19 mouse cellular contexts compared by ENCODE assay signal in the genomic region with DNA sequence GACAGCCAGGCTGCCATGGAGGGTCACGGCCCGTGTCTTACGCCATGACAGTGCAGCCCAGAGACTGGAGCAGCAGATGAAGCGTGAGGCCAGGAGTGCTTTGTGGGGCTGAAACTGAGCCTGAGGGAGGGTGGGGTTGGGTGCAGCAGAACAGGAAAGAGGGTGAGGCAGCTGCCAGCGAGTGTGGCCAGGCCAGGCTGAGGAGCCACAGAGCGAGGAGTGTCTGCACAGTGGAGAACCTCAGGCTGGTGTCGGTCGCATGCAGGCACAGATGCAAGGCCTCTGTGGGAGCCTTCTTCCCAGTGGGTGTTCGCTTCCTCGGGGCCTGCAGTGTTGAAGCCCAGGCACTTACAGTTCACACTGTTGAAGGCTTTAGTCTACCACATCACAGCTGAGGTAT. TPM values are rescaled to one million over a fixed set of nuclear protein-coding genes. Genes with fewer than 3 reads are reported as not detected.
DNase-seq lines count a peak whose midpoint lies in the region; ATAC-seq lines count a peak whose summit lies in the region.
"Had no signal": no experiment of that assay in that cellular context is flagged by ENCODE, and none has a peak within 500 bp of the region (broad histone marks: within the 10 kb centered on the region; RNA-seq: fewer than 3 reads in every experiment).

No protein-coding gene starts in this region.

- 79% methylated on average over 10 of the region's 10 CpGs for WGBS in hindbrain, embryonic 13.5 days
- WGBS in hindbrain, embryonic 16.5 days: 73% methylated on average over 10 of the region's 10 CpGs
- WGBS in forebrain, embryonic 10.5 days: 82% methylated on average over 10 of the region's 10 CpGs

- DNase-seq in naive thymus-derived CD4-positive, alpha-beta T cell, adult 2 months (ENCODE audit: low read depth): peak; percentile 58
- DNase-seq in thymus, postnatal 25 days: peak; percentile 48
- no peak for DNase-seq in kidney, postnatal 10 days
- no peak for DNase-seq in adrenal gland, postnatal 10 days
- DNase-seq in forebrain, embryonic 10.5 days (ENCODE audit: extremely low spot score, low spot score): no peak
- DNase-seq: cerebellum, adult 2 months; gastrocnemius, postnatal 10 days; heart, postnatal 14 days; spleen, adult 18-20 months had no signal

- no peak overlapping the region for H3K4me3 ChIP-seq in hindbrain, embryonic 13.5 days
- H3K4me3 ChIP-seq in hindbrain, embryonic 16.5 days (ENCODE audit: low read length): no peak overlapping the region
- no peak overlapping the region for H3K4me3 ChIP-seq in forebrain, embryonic 10.5 days
- H3K4me3 ChIP-seq: erythroblast, embryonic 14.5 days; heart, embryonic 10.5 days; intestine, embryonic 15.5 days; midbrain, embryonic 15.5 days; neural tube, embryonic 12.5 days had no signal

- H3K9ac ChIP-seq in hindbrain, embryonic 13.5 days: no peak overlapping the region
- no peak overlapping the region for H3K9ac ChIP-seq in hindbrain, embryonic 16.5 days (ENCODE audit: low read depth, low read length)
- H3K9ac ChIP-seq: intestine, embryonic 15.5 days; lung, embryonic 14.5 days; midbrain, embryonic 15.5 days; neural tube, embryonic 12.5 days had no signal

- H3K36me3 ChIP-seq in hindbrain, embryonic 13.5 days: peaks cover 33% of the 10 kb centered on the region
- H3K36me3 ChIP-seq in hindbrain, embryonic 16.5 days (ENCODE audit: control insufficient read depth, insufficient read depth, low read length): no peaks in the 10 kb centered on the region
- H3K36me3 ChIP-seq in forebrain, embryonic 10.5 days (replicated peaks): peaks cover 58% of the 10 kb centered on the region
- H3K36me3 ChIP-seq: intestine, embryonic 15.5 days; midbrain, embryonic 15.5 days had no signal

- H3K27me3 ChIP-seq in hindbrain, embryonic 13.5 days: no peaks in the 10 kb centered on the region
- no peaks in the 10 kb centered on the region for H3K27me3 ChIP-seq in hindbrain, embryonic 16.5 days (replicated peaks; ENCODE audit: control insufficient read depth, insufficient read depth, low read length)
- no peaks in the 10 kb centered on the region for H3K27me3 ChIP-seq in forebrain, embryonic 10.5 days (ENCODE audit: poor library complexity, severe bottlenecking)
- H3K27me3 ChIP-seq: intestine, embryonic 15.5 days; midbrain, embryonic 15.5 days; neural tube, embryonic 12.5 days had no signal

- H3K4me1 ChIP-seq in hindbrain, embryonic 13.5 days (replicated peaks): peaks cover 39% of the 10 kb centered on the region
- H3K4me1 ChIP-seq in hindbrain, embryonic 16.5 days (ENCODE audit: control insufficient read depth, insufficient read depth, low read depth, low read length): peaks cover 12% of the 10 kb centered on the region
- H3K4me1 ChIP-seq in forebrain, embryonic 10.5 days: peaks cover 20% of the 10 kb centered on the region

- H3K9me3 ChIP-seq in hindbrain, embryonic 13.5 days: no peaks in the 10 kb centered on the region
- H3K9me3 ChIP-seq in hindbrain, embryonic 16.5 days (ENCODE audit: control insufficient read depth, low read length): no peaks in the 10 kb centered on the region
- no peaks in the 10 kb centered on the region for H3K9me3 ChIP-seq in forebrain, embryonic 10.5 days
- H3K9me3 ChIP-seq: heart, embryonic 10.5 days; intestine, embryonic 15.5 days; midbrain, embryonic 15.5 days; neural tube, embryonic 12.5 days had no signal

- peak overlapping the region; percentile 66 for H3K27ac ChIP-seq in hindbrain, embryonic 13.5 days
- no peak overlapping the region for H3K27ac ChIP-seq in hindbrain, embryonic 16.5 days (ENCODE audit: low read depth, low read length)
- no peak overlapping the region for H3K27ac ChIP-seq in forebrain, embryonic 10.5 days
- H3K27ac ChIP-seq: heart, embryonic 10.5 days; intestine, embryonic 15.5 days; midbrain, embryonic 15.5 days; neural tube, embryonic 12.5 days had no signal

- no peak overlapping the region for H3K4me2 ChIP-seq in hindbrain, embryonic 13.5 days
- no peak overlapping the region for H3K4me2 ChIP-seq in hindbrain, embryonic 16.5 days (ENCODE audit: low read length)
- H3K4me2 ChIP-seq: intestine, embryonic 15.5 days; liver, embryonic 11.5 days; lung, embryonic 14.5 days; midbrain, embryonic 15.5 days; neural tube, embryonic 12.5 days had no signal

- ATAC-seq in hindbrain, embryonic 13.5 days (ENCODE audit: low FRiP score): no peak
- no peak for ATAC-seq in hindbrain, embryonic 16.5 days
- ATAC-seq in activated CD4-positive, CD25-positive, alpha-beta regulatory T cell, adult 4 months: peak; percentile 50
- ATAC-seq: intestine, embryonic 15.5 days; midbrain, embryonic 15.5 days had no signal

RNA-seq across cellular contexts. Expression of a gene that starts 57.7 kb away (rescaled TPM):
- 18.5 and 19.8 TPM in 2 replicates for polyA plus RNA-seq in hindbrain, embryonic 13.5 days (2015; fragmentation: Nextera tagmentation; extraction: Ambion mirVana)
- 19.3 and 19.8 TPM in 2 replicates for polyA plus RNA-seq in hindbrain, embryonic 16.5 days (2015; fragmentation: Nextera tagmentation; extraction: Ambion mirVana)
- polyA plus RNA-seq in activated CD4-positive, CD25-positive, alpha-beta regulatory T cell, adult 4 months (2017; shearing (Covaris generic)): 10 to 100 TPM; 26.3 to 28.3 TPM
- total RNA-seq in adrenal gland, postnatal 10 days (2021): 10 to 100 TPM; 28.3 to 49.3 TPM
- polyA plus RNA-seq in forebrain, embryonic 10.5 days (2016; fragmentation: Nextera tagmentation; extraction: Ambion mirVana): 37.2 and 37.5 TPM in 2 replicates

Comparison
In these comparisons a context has a peak if more than half of its experiments do, and no peak if none do; other contexts are left out.
1. DNase-seq: peak in naive thymus-derived CD4-positive, alpha-beta T cell, adult 2 months (single experiment) and thymus, postnatal 25 days (single experiment); none in kidney, postnatal 10 days (single experiment), adrenal gland, postnatal 10 days (single experiment) and forebrain, embryonic 10.5 days (single experiment).